Mouse (Mus musculus): ENCODE measurements around the gene Mns1. TPM values are rescaled to one million over a fixed set of nuclear protein-coding genes. Genes with fewer than 3 reads are reported as not detected.

Mns1 gene
- total RNA-seq, 2 experiments from 2014 or later: 25.9 to 29.4 TPM

GRCm38 (mm10) chr9:72467551-72468407 lies 30.0 kb downstream of the Mns1 start:
- ATAC-seq (ENCODE audit: poor library complexity, severe bottlenecking): peak; percentile 86

- peak; percentile 24; the same call in 1 of the 2 replicates for ATAC-seq (ENCODE audit: poor library complexity, severe bottlenecking)
Observed at GRCm38 (mm10) chr9:72468616-72469015, 30.8 kb downstream of the Mns1 start.

- no peak for ATAC-seq (ENCODE audit: poor library complexity, severe bottlenecking)
Observed at GRCm38 (mm10) chr9:72469851-72470250, 32.0 kb downstream of the Mns1 start.

GRCm38 (mm10) chr9:72475511-72475910 lies 37.7 kb downstream of the Mns1 start:
- ATAC-seq (ENCODE audit: poor library complexity, severe bottlenecking): no peak

- ATAC-seq (ENCODE audit: poor library complexity, severe bottlenecking): no peak
Observed at GRCm38 (mm10) chr9:72477306-72477705, 39.5 kb downstream of the Mns1 start.

GRCm38 (mm10) chr9:72479276-72479675 lies 41.5 kb downstream of the Mns1 start:
- no peak for ATAC-seq (ENCODE audit: poor library complexity, severe bottlenecking)

GRCm38 (mm10) chr9:72488523-72488922 lies 50.7 kb downstream of the Mns1 start:
- no peak for ATAC-seq (ENCODE audit: poor library complexity, severe bottlenecking)

- no peak for ATAC-seq (ENCODE audit: poor library complexity, severe bottlenecking)
Observed at GRCm38 (mm10) chr9:72489131-72489530, 51.3 kb downstream of the Mns1 start.

GRCm38 (mm10) chr9:72491559-72492193 lies 53.9 kb downstream of the Mns1 start:
- peak; percentile 99 for ATAC-seq (ENCODE audit: poor library complexity, severe bottlenecking)

- peak; percentile 47 for ATAC-seq (ENCODE audit: poor library complexity, severe bottlenecking)
Observed at GRCm38 (mm10) chr9:72492194-72492565, 54.4 kb downstream of the Mns1 start, which contains the start of gene Tex9. Gene Tex9 (minus strand): TSS chr9:72492212.

GRCm38 (mm10) chr9:72493465-72493864 lies 55.7 kb downstream of the Mns1 start:
- ATAC-seq (ENCODE audit: poor library complexity, severe bottlenecking): 0 out of 2 replicates have a peak, but pooled peaks have one; percentile 20

GRCm38 (mm10) chr9:72493984-72494685 lies 56.3 kb downstream of the Mns1 start:
- ATAC-seq (ENCODE audit: poor library complexity, severe bottlenecking): no peak

GRCm38 (mm10) chr9:72496691-72497090 lies 58.9 kb downstream of the Mns1 start:
- no peak for ATAC-seq (ENCODE audit: poor library complexity, severe bottlenecking)

GRCm38 (mm10) chr9:72497171-72497570 lies 59.4 kb downstream of the Mns1 start:
- ATAC-seq (ENCODE audit: poor library complexity, severe bottlenecking): no peak

Other genes with a start within 250 kb of the Mns1 start
- 54.7 and 56.7 TPM in 2 replicates for gene Zfp280d, start 163.2 kb upstream of the Mns1 start, total RNA-seq (2015)
- gene Zfp280d, start 163.2 kb upstream of the Mns1 start, total RNA-seq (2017): 32.3 and 40.3 TPM in 2 replicates
- gene Tex9, start 54.2 kb downstream of the Mns1 start, total RNA-seq (2015): 1.5 and 4.0 TPM in 2 replicates
- 5.4 and 5.9 TPM in 2 replicates for gene Tex9, start 54.2 kb downstream of the Mns1 start, total RNA-seq (2017)
- gene Rfx7, start 94.2 kb downstream of the Mns1 start, total RNA-seq (2015): 52.7 and 55.2 TPM in 2 replicates
- gene Rfx7, start 94.2 kb downstream of the Mns1 start, total RNA-seq (2017): 10.8 and 13.1 TPM in 2 replicates
- gene Nedd4, start 224.3 kb downstream of the Mns1 start, total RNA-seq (2015): 36.7 and 38.0 TPM in 2 replicates
- gene Nedd4, start 224.3 kb downstream of the Mns1 start, total RNA-seq (2017): 47.0 and 68.7 TPM in 2 replicates

Measured in megakaryocyte, adult 5-6 weeks (primary cell).